Mouse (Mus musculus) A20 (cell line): Measurements from ENCODE around the gene S100a14.

Experiments used
- DNase-seq: peaks from one replicate; pipeline ENCODE4 v3.0.0-alpha.2; 2011; ENCODE audit warnings: low read depth, low spot score

The S100a14 gene

DNA sequence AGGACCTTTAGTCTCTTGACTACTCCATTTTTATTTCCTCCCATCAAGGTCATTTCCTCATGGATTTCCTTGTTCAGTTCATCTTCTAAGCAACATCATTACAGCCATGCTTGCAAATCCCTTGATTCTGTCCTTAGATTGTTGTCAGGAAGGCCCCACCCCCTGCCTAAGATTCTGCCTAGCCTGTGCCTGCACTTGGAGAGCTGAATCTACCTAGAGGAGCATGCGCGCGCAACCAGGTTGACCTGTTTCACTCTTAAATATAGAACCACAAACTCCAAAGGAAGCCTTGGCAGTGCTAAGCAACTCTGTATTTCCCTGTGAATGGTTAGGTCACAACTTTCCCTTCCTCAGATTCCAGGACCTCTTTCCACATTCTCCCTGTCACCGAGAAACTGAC is 8.9 kb upstream of the S100a14 start:
- no peak for DNase-seq

- DNase-seq, result peak; percentile 55
Measured at GRCm38 (mm10) chr3:90525421-90525820, 1.2 kb upstream of the S100a14 start.

- no peak for DNase-seq
Measured at GRCm38 (mm10) chr3:90526076-90526475, 580 bp upstream of the S100a14 start.

DNA sequence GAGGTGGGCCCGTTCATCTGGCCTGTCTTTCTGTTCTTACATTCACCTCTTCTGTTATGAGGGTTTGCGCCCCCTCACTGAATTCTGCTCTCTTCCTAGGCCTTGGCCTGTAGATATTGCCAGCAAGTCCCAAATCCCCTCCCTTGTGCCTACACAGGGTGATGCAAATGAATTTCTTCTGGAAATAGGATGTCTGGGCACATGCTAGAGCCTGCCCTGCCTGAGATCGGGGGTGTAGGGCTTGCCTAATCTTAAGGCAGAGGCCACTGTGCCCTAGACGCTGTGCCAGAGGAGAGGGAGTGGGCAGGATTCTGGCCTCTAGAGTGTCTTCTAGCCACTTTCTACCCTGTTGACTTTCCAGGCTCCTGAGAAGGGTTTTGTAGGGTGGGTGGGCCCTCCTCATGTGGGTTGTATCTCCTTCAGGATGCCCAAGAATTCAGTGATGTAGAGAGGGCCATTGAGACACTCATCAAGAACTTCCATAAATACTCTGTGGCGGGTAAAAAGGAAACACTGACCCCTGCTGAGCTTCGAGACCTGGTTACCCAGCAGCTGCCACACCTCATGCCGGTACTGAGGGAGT is 726 bp downstream of the S100a14 start:
- DNase-seq, result no peak

- DNase-seq, result no peak
Measured at GRCm38 (mm10) chr3:90531713-90532112, 5.1 kb downstream of the S100a14 start.

- no peak for DNase-seq
Measured at GRCm38 (mm10) chr3:90535446-90535845, 8.8 kb downstream of the S100a14 start.

GRCm38 (mm10) chr3:90537141-90537904 is 10.7 kb downstream of the S100a14 start, which contains the start of gene S100a16:
S100a16 (plus strand) TSS chr3:90537254.
- no peak for DNase-seq

- DNase-seq, result no peak
Measured at GRCm38 (mm10) chr3:90537905-90538296, 11.2 kb downstream of the S100a14 start.

GRCm38 (mm10) chr3:90540904-90541303 is 14.2 kb downstream of the S100a14 start:
- no peak for DNase-seq

- no peak for DNase-seq
Measured at GRCm38 (mm10) chr3:90549676-90550420, 23.2 kb downstream of the S100a14 start.

DNA sequence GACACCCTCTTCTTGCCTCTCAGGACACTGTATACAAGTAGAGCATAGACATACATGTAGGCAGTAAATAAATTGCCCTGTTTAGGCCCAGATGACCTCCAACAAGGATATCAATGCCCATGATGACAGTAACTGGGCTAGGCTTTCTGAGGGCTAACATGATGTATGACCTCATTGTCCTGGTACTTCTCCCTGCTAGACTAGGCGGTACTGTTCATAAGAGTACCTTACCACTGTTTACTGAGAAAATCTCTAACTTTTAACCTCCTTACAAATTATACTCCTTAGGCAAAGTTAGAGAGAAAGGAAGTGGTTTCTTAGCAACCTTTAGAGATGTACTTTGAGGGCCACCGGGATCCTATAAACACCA is 23.8 kb downstream of the S100a14 start:
- no peak for DNase-seq

GRCm38 (mm10) chr3:90552231-90552630 is 25.6 kb downstream of the S100a14 start:
- no peak for DNase-seq

DNA sequence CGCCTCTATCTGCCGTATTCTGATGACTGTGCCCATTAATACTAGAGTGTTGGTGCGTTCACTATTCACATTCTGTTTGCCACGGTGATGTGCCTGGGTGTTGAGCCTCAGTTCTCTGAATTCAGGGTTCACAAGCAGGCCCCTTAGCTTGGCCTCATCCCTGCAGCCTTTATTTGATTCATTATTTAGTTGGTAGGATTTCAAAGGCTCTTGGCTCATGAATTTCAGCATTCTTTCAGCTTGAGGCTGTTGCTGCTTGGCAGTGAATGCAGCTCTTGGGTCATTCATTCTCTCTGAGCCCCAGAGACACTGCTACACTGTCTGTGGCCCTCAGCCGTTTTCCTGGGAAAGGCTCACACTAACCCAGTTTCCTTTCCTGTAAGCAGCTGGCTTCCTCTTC is 29.3 kb downstream of the S100a14 start:
- DNase-seq, result no peak

DNA sequence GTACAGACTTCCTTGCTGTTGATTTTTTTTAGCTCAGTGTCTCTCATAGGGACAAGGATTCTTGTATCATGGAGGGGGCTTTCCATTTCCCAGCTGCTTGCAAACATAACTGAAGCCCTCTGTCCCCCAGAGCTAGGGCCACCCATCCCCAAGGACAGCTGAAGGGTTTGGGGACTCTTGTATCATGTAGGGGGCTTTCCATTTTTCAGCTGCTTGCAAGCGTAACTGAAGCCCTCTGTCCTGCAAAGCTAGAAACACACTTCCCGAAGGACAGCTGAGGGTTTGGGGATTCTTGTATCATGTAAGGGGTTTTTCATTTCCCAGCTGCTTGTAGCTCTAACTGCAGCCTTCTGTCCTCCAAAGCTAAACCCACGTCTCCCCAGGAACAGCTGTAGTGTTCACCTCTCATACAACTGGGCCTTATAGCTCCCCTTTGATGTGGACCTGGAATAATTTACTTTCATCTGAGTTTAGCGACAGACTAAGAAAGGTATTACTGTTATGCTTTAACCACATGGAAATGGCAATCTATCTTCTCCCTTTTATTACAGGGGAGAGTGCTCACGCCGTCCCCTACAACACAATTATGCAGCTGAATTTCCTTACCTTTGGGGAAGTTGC is 33.5 kb downstream of the S100a14 start, which contains the start of gene S100a3:
S100a3 (plus strand) TSS at position 571 of the 621 bp plus-strand sequence.
- DNase-seq, result no peak

- no peak for DNase-seq
Measured at GRCm38 (mm10) chr3:90574691-90575090, 48.0 kb downstream of the S100a14 start.

GRCm38 (mm10) chr3:90575320-90575719 is 48.7 kb downstream of the S100a14 start:
- no peak for DNase-seq

DNA sequence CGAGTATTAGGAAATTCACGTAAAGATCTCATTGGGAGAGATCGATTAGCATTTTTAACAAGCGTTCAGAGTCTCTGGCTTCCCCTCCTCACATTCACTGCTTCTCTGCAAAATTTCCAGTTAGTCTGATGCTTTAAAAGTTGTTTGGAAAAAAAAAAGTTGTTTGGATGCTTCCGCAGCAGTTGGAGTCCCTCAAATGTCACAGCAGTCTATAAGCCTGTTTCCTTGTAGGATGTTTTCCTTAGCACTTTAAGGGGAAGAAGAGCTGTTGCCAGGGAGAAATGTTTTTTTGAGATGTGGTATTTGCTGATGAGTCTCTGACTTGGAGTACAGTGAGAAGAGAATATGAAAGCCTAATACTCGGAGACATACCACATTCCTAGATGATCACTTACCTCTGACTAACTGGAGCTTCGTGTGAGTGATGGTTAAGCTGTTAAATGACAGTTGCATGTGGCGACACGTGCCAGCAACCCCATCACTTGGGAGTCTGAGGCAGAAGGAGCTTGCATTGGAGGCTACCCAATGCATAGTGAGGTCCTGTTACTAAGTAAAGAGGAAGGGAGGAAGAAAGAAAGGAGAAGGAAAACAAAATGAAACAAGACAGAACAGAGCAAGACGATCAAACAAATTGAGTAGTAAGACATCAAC is 49.8 kb downstream of the S100a14 start:
- DNase-seq, result no peak
